Comparison of ENCODE assay signal across 8 mouse cellular contexts in genomic region chr10:95266041-95266762, GRCm38 (mm10). TPM values are rescaled to one million over a fixed set of nuclear protein-coding genes. Genes with fewer than 3 reads are reported as not detected.
DNase-seq lines count a peak whose midpoint lies in the region; ATAC-seq lines count a peak whose summit lies in the region.

No protein-coding gene starts in this region.

- peak; percentile 26 for DNase-seq in neural tube, embryonic 10.5 days (ENCODE audit: extremely low spot score, low spot score)
- no peak for DNase-seq in thymus, postnatal 0 days (ENCODE audit: low spot score)
- DNase-seq in kidney, adult 11 months, result no peak

- no peak overlapping the region for H3K27ac ChIP-seq in neural tube, embryonic 15.5 days (replicated peaks)
- peak overlapping the region; percentile 33; the same call in 1 of the 2 replicates for H3K27ac ChIP-seq in embryonic facial prominence, embryonic 13.5 days
- no peak overlapping the region for H3K27ac ChIP-seq in limb, embryonic 13.5 days
- peak overlapping the region; percentile 45 for H3K27ac ChIP-seq in stomach, embryonic 14.5 days (ENCODE audit: low read length)

- no peak overlapping the region for H3K4me3 ChIP-seq in neural tube, embryonic 15.5 days (replicated peaks)
- H3K4me3 ChIP-seq in embryonic facial prominence, embryonic 13.5 days, result peak overlapping the region; percentile 9; the same call in 1 of the 2 replicates
- no peak overlapping the region for H3K4me3 ChIP-seq in limb, embryonic 13.5 days
- no peak overlapping the region for H3K4me3 ChIP-seq in stomach, embryonic 14.5 days (ENCODE audit: low read depth, low read length)

- H3K4me2 ChIP-seq in neural tube, embryonic 15.5 days, result no peak overlapping the region
- H3K4me2 ChIP-seq in embryonic facial prominence, embryonic 13.5 days, result peak overlapping the region; percentile 31
- peak overlapping the region; percentile 32 for H3K4me2 ChIP-seq in limb, embryonic 13.5 days (replicated peaks)
- H3K4me2 ChIP-seq in stomach, embryonic 14.5 days (replicated peaks; ENCODE audit: low read depth, low read length), result peak overlapping the region; percentile 28

- no peaks in the 10 kb centered on the region for H3K36me3 ChIP-seq in neural tube, embryonic 15.5 days
- H3K36me3 ChIP-seq in embryonic facial prominence, embryonic 13.5 days, result no peaks in the 10 kb centered on the region
- no peaks in the 10 kb centered on the region for H3K36me3 ChIP-seq in limb, embryonic 13.5 days
- no peaks in the 10 kb centered on the region for H3K36me3 ChIP-seq in stomach, embryonic 14.5 days (ENCODE audit: control insufficient read depth, insufficient read depth, low read length)

- peaks cover 17% of the 10 kb centered on the region for H3K4me1 ChIP-seq in neural tube, embryonic 15.5 days
- peaks cover 31% of the 10 kb centered on the region for H3K4me1 ChIP-seq in embryonic facial prominence, embryonic 13.5 days
- peaks cover 41% of the 10 kb centered on the region for H3K4me1 ChIP-seq in limb, embryonic 13.5 days
- H3K4me1 ChIP-seq in stomach, embryonic 14.5 days (ENCODE audit: control insufficient read depth, insufficient read depth, low read length), result peaks cover 18% of the 10 kb centered on the region; the same call in 1 of the 2 replicates

- no peaks in the 10 kb centered on the region for H3K9me3 ChIP-seq in neural tube, embryonic 15.5 days (replicated peaks)
- no peaks in the 10 kb centered on the region for H3K9me3 ChIP-seq in embryonic facial prominence, embryonic 13.5 days
- H3K9me3 ChIP-seq in limb, embryonic 13.5 days, result no peaks in the 10 kb centered on the region
- no peaks in the 10 kb centered on the region for H3K9me3 ChIP-seq in stomach, embryonic 14.5 days (ENCODE audit: control insufficient read depth, low read depth, low read length)

- H3K9ac ChIP-seq in neural tube, embryonic 15.5 days (replicated peaks), result no peak overlapping the region
- H3K9ac ChIP-seq in embryonic facial prominence, embryonic 13.5 days, result 0 out of 2 replicates have a peak overlapping the region, but pooled peaks have one; percentile 1
- no peak overlapping the region for H3K9ac ChIP-seq in limb, embryonic 13.5 days
- no peak overlapping the region for H3K9ac ChIP-seq in stomach, embryonic 14.5 days (replicated peaks; ENCODE audit: low read depth, low read length)

- WGBS in neural tube, embryonic 15.5 days, result 55% methylated on average over 10 of the region's 10 CpGs
- 47% methylated on average over 10 of the region's 10 CpGs for WGBS in embryonic facial prominence, embryonic 13.5 days
- WGBS in limb, embryonic 13.5 days, result 56% methylated on average over 10 of the region's 10 CpGs
- WGBS in stomach, embryonic 14.5 days, result 46% methylated on average over 10 of the region's 10 CpGs

- H3K27me3 ChIP-seq in neural tube, embryonic 15.5 days (replicated peaks), result peaks cover 13% of the 10 kb centered on the region
- peaks cover 21% of the 10 kb centered on the region; the same call in 1 of the 2 replicates for H3K27me3 ChIP-seq in embryonic facial prominence, embryonic 13.5 days
- peaks cover 11% of the 10 kb centered on the region for H3K27me3 ChIP-seq in limb, embryonic 13.5 days
- H3K27me3 ChIP-seq in stomach, embryonic 14.5 days (ENCODE audit: control insufficient read depth, insufficient read depth, low read length), result no peaks in the 10 kb centered on the region

- ATAC-seq in neural tube, embryonic 15.5 days (ENCODE audit: low FRiP score), result no peak
- no peak for ATAC-seq in embryonic facial prominence, embryonic 13.5 days (ENCODE audit: insufficient number of reproducible peaks, insufficient read depth, low FRiP score, low TSS enrichment, low read depth)
- ATAC-seq in limb, embryonic 13.5 days (ENCODE audit: low FRiP score, low read depth), result no peak
- no peak for ATAC-seq in stomach, embryonic 14.5 days (ENCODE audit: insufficient number of reproducible peaks, insufficient read depth, low FRiP score, low read depth)
- no peak; the same call in 1 of the 2 replicates for ATAC-seq in megakaryocyte progenitor cell, adult 5-6 weeks (replicated peaks; ENCODE audit: poor library complexity)

RNA-seq across cellular contexts. Expression of gene Cradd, which starts 57.7 kb away (rescaled TPM):
- 8.2 and 9.8 TPM in 2 replicates for polyA plus RNA-seq in neural tube, embryonic 15.5 days (2015; fragmentation: Nextera tagmentation; extraction: Ambion mirVana)
- polyA plus RNA-seq in embryonic facial prominence, embryonic 13.5 days (2015; fragmentation: Nextera tagmentation; extraction: Ambion mirVana), result 10.4 and 10.7 TPM in 2 replicates
- 9.7 and 11.4 TPM in 2 replicates for polyA plus RNA-seq in limb, embryonic 13.5 days (2015; fragmentation: Nextera tagmentation; extraction: Ambion mirVana)
- polyA plus RNA-seq in stomach, embryonic 14.5 days (2014; fragmentation: Nextera tagmentation; extraction: Ambion mirVana), result 13.0 and 15.4 TPM in 2 replicates
- polyA plus RNA-seq in thymus, postnatal 0 days (2015; fragmentation: Nextera tagmentation; extraction: Ambion mirVana), result 7.6 and 10.2 TPM in 2 replicates
- 10.7 and 12.2 TPM in 2 replicates for total RNA-seq in megakaryocyte progenitor cell, adult 5-6 weeks (2015)
- total RNA-seq in megakaryocyte progenitor cell, adult 5-6 weeks (2017), result 3.5 and 3.8 TPM in 2 replicates

Comparison
In these comparisons a context has a peak if more than half of its experiments do, and no peak if none do; other contexts are left out.
1. H3K27ac ChIP-seq: peak in embryonic facial prominence, embryonic 13.5 days (single experiment) and stomach, embryonic 14.5 days (single experiment); none in neural tube, embryonic 15.5 days (single experiment) and limb, embryonic 13.5 days (single experiment).